Mouse (Mus musculus) forebrain, embryonic 14.5 days (tissue): ENCODE measurements at regions not wholly inside any gene's neighbourhood (a gene's known extent, or its start where the extent isn't known, plus 50 kb on each side); places are given as distances from the start of the nearest gene placed in this dataset.
A peak's percentile ranks its signal among the peaks of the same experiment; 100 is the strongest.

ENCODE experiments used
- ATAC-seq: fragments of 200-750 bp; cut with Nextera tagmentation; 2 replicates; pipeline ENCODE4 v1.8.0; 2017; ENCODE audit warnings: mild to moderate bottlenecking, moderate library complexity
- DNase-seq: peaks from one replicate; pipeline ENCODE4 v3.0.0-alpha.2; 2015; ENCODE audit warnings: low spot score
- H3K27ac ChIP-seq: fragments of 300-500 bp; sonication (generic); 2 replicates; pipeline ENCODE4 v1.5.1; 2014; ENCODE audit warnings: low read depth, mild to moderate bottlenecking, control low read depth, low read length, moderate library complexity
- H3K27me3 ChIP-seq: fragments of 300-500 bp; sonication (generic); replicated peaks from 2 replicates; pipeline ENCODE4 v1.6.1; 2014; ENCODE audit warnings: low read length, control low read depth, mixed read lengths; ENCODE audit not compliant: control insufficient read depth, insufficient read depth
- H3K36me3 ChIP-seq: fragments of 300-500 bp; sonication (generic); 2 replicates; pipeline ENCODE4 v1.6.1; 2014; ENCODE audit warnings: low read length, control low read depth; ENCODE audit not compliant: control insufficient read depth, insufficient read depth
- H3K4me1 ChIP-seq: fragments of 300-500 bp; sonication (generic); 2 replicates; pipeline ENCODE4 v1.6.1; 2014; ENCODE audit warnings: antibody characterized with exemption, low read length, control low read depth; ENCODE audit not compliant: control insufficient read depth, insufficient read depth
- H3K4me2 ChIP-seq: fragments of 300-500 bp; sonication (generic); 2 replicates; pipeline ENCODE4 v1.6.1; 2014; ENCODE audit warnings: mild to moderate bottlenecking, control low read depth, low read length
- H3K4me3 ChIP-seq: fragments of 300-500 bp; sonication (generic); 2 replicates; pipeline ENCODE4 v1.5.1; 2014; ENCODE audit warnings: low read depth, low read length, control low read depth
- H3K9ac ChIP-seq: fragments of 300-500 bp; sonication (generic); 2 replicates; pipeline ENCODE4 v1.6.1; 2014; ENCODE audit warnings: mild to moderate bottlenecking, low read length, control low read depth, moderate library complexity
- H3K9me3 ChIP-seq: fragments of 300-500 bp; sonication (generic); replicated peaks from 2 replicates; pipeline ENCODE4 v1.6.1; 2016; ENCODE audit warnings: low read length, control low read depth, mixed read lengths; ENCODE audit not compliant: control insufficient read depth
- WGBS: fragments of 180-500 bp; shearing (Covaris S2); extraction: QIAGEN DNeasy Blood & Tissue Kit; methylation state at CpG from one replicate; pipeline ENCODE4 v1.1.7; 2014; 5-methylcytosine and 5-hydroxymethylcytosine counted together

DNA sequence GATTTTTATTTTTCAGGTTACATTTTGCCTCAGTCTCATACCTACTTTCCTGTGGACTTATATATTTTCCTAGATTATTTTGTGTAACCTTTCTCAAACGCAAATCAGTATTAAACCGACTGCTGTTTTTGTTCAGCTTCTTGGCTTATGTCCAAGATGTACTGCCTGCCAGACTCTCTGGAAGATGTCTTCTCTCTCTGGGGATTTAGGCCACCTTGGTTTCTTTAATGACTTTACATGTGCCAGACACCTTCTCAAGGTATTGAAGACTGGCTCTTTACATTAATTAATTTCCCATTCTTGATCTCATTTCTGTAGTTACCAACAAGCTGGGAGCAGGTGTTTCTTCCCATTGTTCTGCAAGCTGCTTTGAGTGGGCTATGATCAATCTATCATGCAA lies 1605.0 kb upstream of the Aga start:
- Histone ChIP-seq H3K27me3 (no peaks in the 10 kb centered on the region), H3K9ac (no peak overlapping the region), H3K4me2 (no peak overlapping the region), H3K4me3 (no peak overlapping the region), H3K4me1 (no peaks in the 10 kb centered on the region), H3K36me3 (no peaks in the 10 kb centered on the region), H3K27ac (no peak overlapping the region), H3K9me3 (no peaks in the 10 kb centered on the region)
- WGBS: 27% methylated on average over 2 of the region's 2 CpGs
- ATAC-seq (peak; percentile 52; the same call in 1 of the 2 replicates), DNase-seq (peak; percentile 62)

DNA sequence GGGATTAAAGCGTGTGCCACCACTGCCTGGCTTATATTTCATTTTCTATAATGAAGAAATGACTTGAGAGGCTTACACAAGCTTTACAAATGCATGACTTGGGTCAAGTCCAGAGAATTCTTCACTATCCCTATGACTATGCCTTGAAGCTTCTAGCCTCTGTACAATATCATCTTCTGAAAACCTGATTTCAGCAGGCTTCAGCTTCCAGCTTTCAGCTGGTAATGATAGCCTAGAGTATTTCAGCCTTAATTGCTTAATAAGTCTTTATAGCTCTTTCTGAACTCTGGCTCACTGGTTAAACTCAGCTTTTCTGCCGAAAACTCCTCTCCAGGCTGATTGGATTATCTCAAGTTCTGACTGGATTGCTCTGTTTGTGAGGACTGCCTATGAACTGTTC lies 1601.2 kb upstream of the Aga start:
- Histone ChIP-seq H3K9ac (no peak overlapping the region), H3K36me3 (no peaks in the 10 kb centered on the region), H3K9me3 (no peaks in the 10 kb centered on the region), H3K27ac (no peak overlapping the region), H3K4me3 (no peak overlapping the region), H3K27me3 (no peaks in the 10 kb centered on the region), H3K4me2 (no peak overlapping the region), H3K4me1 (no peaks in the 10 kb centered on the region)
- WGBS: 84% methylated on average over 2 of the region's 2 CpGs
- DNase-seq: no peak
- ATAC-seq: no peak

DNA sequence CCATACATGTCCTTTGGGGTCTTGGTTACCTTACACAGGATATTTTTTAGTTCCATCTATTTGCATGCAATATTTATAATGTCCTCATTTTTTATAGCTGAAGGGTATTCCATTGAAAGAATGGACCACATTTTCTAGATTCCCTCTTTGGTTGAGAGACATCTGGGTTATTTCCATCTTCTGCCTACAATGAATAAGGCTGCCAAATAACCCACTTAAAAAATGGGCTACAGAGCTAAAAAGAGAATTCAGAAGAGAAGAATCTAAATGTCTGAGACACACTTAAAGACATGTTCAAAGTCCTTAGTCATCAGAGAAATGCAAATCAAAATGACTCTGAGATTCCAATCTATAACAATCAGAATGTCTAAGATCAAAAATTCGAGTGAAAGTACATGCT lies 1566.7 kb upstream of the Aga start:
- no peak for DNase-seq
- Histone ChIP-seq H3K27ac (no peak overlapping the region), H3K4me1 (no peaks in the 10 kb centered on the region), H3K9me3 (no peaks in the 10 kb centered on the region), H3K4me3 (no peak overlapping the region), H3K27me3 (no peaks in the 10 kb centered on the region), H3K9ac (no peak overlapping the region), H3K4me2 (no peak overlapping the region), H3K36me3 (no peaks in the 10 kb centered on the region)
- ATAC-seq: no peak
- WGBS: 57% methylated on average over 1 of the region's 1 CpGs

DNA sequence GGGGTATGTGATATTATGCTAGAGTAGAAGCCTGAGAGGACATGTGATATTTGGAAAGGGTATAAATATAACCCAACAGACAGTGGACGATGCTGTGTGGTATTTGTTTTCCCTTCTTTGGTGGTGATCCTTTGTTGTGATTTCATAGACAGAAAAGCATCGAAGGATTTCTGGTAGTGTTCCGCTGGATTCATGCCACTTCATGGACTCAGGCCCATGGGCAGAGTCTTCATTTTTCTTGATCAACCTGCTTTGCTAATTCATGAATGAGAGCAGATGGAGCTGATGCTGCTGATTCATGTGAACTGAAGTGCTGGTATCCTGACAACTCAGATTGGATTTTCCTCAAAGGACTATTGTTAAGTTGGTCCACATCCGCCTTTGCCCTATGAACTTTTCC lies 1549.0 kb upstream of the Aga start:
- no peak overlapping the region for H3K4me2 ChIP-seq
- H3K9ac ChIP-seq: no peak overlapping the region
- H3K4me3 ChIP-seq: no peak overlapping the region
- DNase-seq (no peak), ATAC-seq (no peak)
- 89% methylated on average over 4 of the region's 4 CpGs for WGBS
- no peaks in the 10 kb centered on the region for H3K27me3 ChIP-seq
- no peaks in the 10 kb centered on the region for H3K36me3 ChIP-seq
- H3K4me1 ChIP-seq: no peaks in the 10 kb centered on the region
- no peaks in the 10 kb centered on the region for H3K9me3 ChIP-seq
- H3K27ac ChIP-seq: no peak overlapping the region

DNA sequence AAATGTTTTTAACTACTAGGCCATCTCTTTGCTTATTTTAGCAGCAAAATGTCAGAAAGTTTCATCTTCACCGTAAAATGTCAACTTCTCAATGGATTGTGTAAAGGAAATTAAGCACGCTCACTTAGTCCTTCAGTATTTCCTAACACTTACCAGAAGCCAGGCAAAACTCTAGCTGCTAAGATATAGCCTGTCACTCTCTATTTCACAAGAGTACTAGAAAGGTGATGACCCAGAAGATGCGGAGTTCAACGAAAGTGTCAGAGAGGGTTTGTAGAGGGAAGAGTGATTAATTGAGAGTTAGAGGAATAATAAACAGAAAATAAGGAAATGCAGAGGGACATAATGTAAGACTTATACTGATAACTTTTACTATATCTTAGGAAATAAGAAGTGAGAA lies 1509.8 kb upstream of the Aga start:
- WGBS: 94% methylated on average over 4 of the region's 4 CpGs
- Histone ChIP-seq H3K4me1 (no peaks in the 10 kb centered on the region), H3K4me2 (no peak overlapping the region), H3K27ac (no peak overlapping the region), H3K4me3 (no peak overlapping the region), H3K27me3 (no peaks in the 10 kb centered on the region), H3K9ac (no peak overlapping the region), H3K9me3 (no peaks in the 10 kb centered on the region), H3K36me3 (no peaks in the 10 kb centered on the region)
- ATAC-seq (no peak), DNase-seq (no peak)
